Comparison of ENCODE assay signal across 8 mouse cellular contexts in the genomic region with DNA sequence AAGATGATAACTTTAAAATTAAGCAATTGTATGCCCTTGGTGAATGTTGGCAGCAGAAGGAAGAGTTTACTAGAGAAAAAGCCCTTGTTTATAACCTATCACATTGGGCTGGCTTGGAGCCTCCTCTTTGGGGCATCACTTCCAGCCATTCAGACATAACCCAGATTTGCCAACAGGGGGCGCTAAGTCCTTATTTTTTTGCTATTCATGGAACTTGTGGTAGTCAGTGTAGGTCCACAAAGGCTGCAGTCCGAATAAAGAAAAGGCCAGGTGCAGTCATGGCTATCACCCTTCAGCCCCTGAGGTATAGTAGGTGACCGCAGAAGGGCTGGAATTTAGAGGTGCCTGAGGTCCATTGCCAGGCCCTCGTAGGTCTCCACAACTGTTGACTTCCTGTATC. TPM values are rescaled to one million over a fixed set of nuclear protein-coding genes. Genes with fewer than 3 reads are reported as not detected.
A peak's percentile ranks its signal among the peaks of the same experiment; 100 is the strongest.
DNase-seq lines count a peak whose midpoint lies in the region; ATAC-seq and TF ChIP-seq lines count a peak whose summit lies in the region.

No protein-coding gene starts in this region.

- no peak overlapping the region for H3K4me3 ChIP-seq in kidney, adult 2 months (ENCODE audit: insufficient read depth, low read depth, low read length)
- no peak overlapping the region for H3K4me3 ChIP-seq in testis, adult 2 months (ENCODE audit: control insufficient read depth, low read depth, low read length)

- 41% methylated on average over 4 of the region's 4 CpGs for WGBS in kidney, adult 2 months

- DNase-seq in A20 (ENCODE audit: low read depth, low spot score) (peak; percentile 67), adipocyte (ENCODE audit: low spot score) (peak; percentile 75)
- DNase-seq in gastrocnemius, postnatal 10 days, result peak; percentile 70
- peak; percentile 71 for DNase-seq in kidney, adult 2 months
- peak; percentile 77 for DNase-seq in left cerebral cortex, postnatal 4 days
- DNase-seq in naive thymus-derived CD4-positive, alpha-beta T cell, adult 2 months (ENCODE audit: low read depth), result peak; percentile 50

- H3K4me1 ChIP-seq in kidney, adult 2 months (ENCODE audit: control insufficient read depth, insufficient read depth, low read length), result no peaks in the 10 kb centered on the region
- no peaks in the 10 kb centered on the region for H3K4me1 ChIP-seq in testis, adult 2 months (ENCODE audit: control insufficient read depth, insufficient read depth, low read length)

- H3K27me3 ChIP-seq in kidney, adult 2 months (replicated peaks; ENCODE audit: control insufficient read depth, insufficient read depth, low read length), result no peaks in the 10 kb centered on the region
- no peaks in the 10 kb centered on the region for H3K27me3 ChIP-seq in testis, adult 2 months (ENCODE audit: control insufficient read depth, insufficient read depth, low read length)

- H3K36me3 ChIP-seq in kidney, adult 2 months (ENCODE audit: control insufficient read depth, insufficient read depth, low read length), result no peaks in the 10 kb centered on the region
- no peaks in the 10 kb centered on the region for H3K36me3 ChIP-seq in testis, adult 2 months (ENCODE audit: control insufficient read depth, insufficient read depth, low read length)

- TF ChIP-seq POLR2A in kidney, adult 2 months (IDR thresholded peaks at IDR 0.05; ENCODE audit: low read depth, low read length), result no peak
- TF ChIP-seq POLR2A in testis, adult 2 months (IDR thresholded peaks at IDR 0.05; ENCODE audit: control insufficient read depth, low read depth, low read length), result no peak

- H3K27ac ChIP-seq in kidney, adult 2 months (ENCODE audit: insufficient read depth, low read depth, low read length), result no peak overlapping the region
- no peak overlapping the region for H3K27ac ChIP-seq in testis, adult 2 months (ENCODE audit: control insufficient read depth, insufficient read depth, low read depth, low read length)

- peak; percentile 57 for TF ChIP-seq CTCF in kidney, adult 2 months (conservative IDR thresholded peaks at IDR 0.05; ENCODE audit: insufficient read depth, insufficient read length, low read depth, low read length)
- peak; percentile 16; the same call in 1 of the 2 replicates for TF ChIP-seq CTCF in testis, adult 2 months (IDR thresholded peaks at IDR 0.05; ENCODE audit: control insufficient read depth, insufficient read depth, insufficient replicate concordance, low read depth, low read length)

- ATAC-seq in common myeloid progenitor, adult 5-6 weeks (replicated peaks; ENCODE audit: low read depth, poor library complexity, severe bottlenecking), result peak; percentile 58

- intact Hi-C loops in left cerebral cortex, postnatal 4 days (cut with DNase I), result loop anchor here (2.0 to 5.0 kb wide), 2 partner anchors 86 to 130 kb away; a partner anchor contains a TSS

RNA-seq across cellular contexts. Expression of a gene that starts 1.9 kb away (rescaled TPM):
- not detected in 2 replicates for total RNA-seq in common myeloid progenitor, adult 5-6 weeks (2017)
- total RNA-seq in gastrocnemius, postnatal 10 days (2021), result not detected
- 0.16 and 0.17 TPM in 2 replicates for polyA plus RNA-seq in kidney, adult 2 months (2012; rRNA removed)
- total RNA-seq in left cerebral cortex, postnatal 4 days (2021), result under 1 TPM in 1 of 2 experiments, not detected in 1; 0.68 TPM
- polyA plus RNA-seq in testis, adult 2 months (2012; rRNA removed), result 0.18 TPM in 1 of 2 replicates, not detected in the other

RNA-seq across cellular contexts. Expression of a gene that starts 21.1 kb away (rescaled TPM):
- total RNA-seq in common myeloid progenitor, adult 5-6 weeks (2017), result 9.6 and 18.5 TPM in 2 replicates
- 1 to 10 TPM; 4.2 to 6.2 TPM for total RNA-seq in gastrocnemius, postnatal 10 days (2021)
- 14.8 and 16.3 TPM in 2 replicates for polyA plus RNA-seq in kidney, adult 2 months (2012; rRNA removed)
- total RNA-seq in left cerebral cortex, postnatal 4 days (2021), result 1 to 10 TPM; 6.7 to 7.4 TPM
- 2.5 and 2.6 TPM in 2 replicates for polyA plus RNA-seq in testis, adult 2 months (2012; rRNA removed)

RNA-seq across cellular contexts. Expression of a gene that starts 48.5 kb away (rescaled TPM):
- total RNA-seq in common myeloid progenitor, adult 5-6 weeks (2017), result 25.9 and 28.7 TPM in 2 replicates
- total RNA-seq in gastrocnemius, postnatal 10 days (2021), result 10 to 100 TPM; 41.0 to 52.8 TPM
- 46.5 and 50.7 TPM in 2 replicates for polyA plus RNA-seq in kidney, adult 2 months (2012; rRNA removed)
- total RNA-seq in left cerebral cortex, postnatal 4 days (2021), result 10 to 100 TPM; 66.8 to 68.4 TPM
- 15.5 and 17.6 TPM in 2 replicates for polyA plus RNA-seq in testis, adult 2 months (2012; rRNA removed)
